Mouse (Mus musculus) E14TG2a.4 (cell line): ENCODE measurements around the gene Acsm1.

ENCODE experiments used
- H3K27me3 ChIP-seq: 2 replicates; pipeline ENCODE4 v1.6.1; 2014; ENCODE audit warnings: low read length, control low read depth; ENCODE audit not compliant: insufficient read depth
- H3K36me3 ChIP-seq: 2 replicates; pipeline ENCODE4 v1.6.1; 2014; ENCODE audit warnings: low read length, control low read depth; ENCODE audit not compliant: insufficient read depth
- H3K4me1 ChIP-seq: replicated peaks from 2 replicates; pipeline ENCODE4 v1.6.1; 2014; ENCODE audit warnings: low read depth, low read length, control low read depth
- H3K4me3 ChIP-seq: replicated peaks from 2 replicates; pipeline ENCODE4 v1.5.1; 2014; ENCODE audit warnings: mild to moderate bottlenecking, low read length
- H3K9me3 ChIP-seq: 2 replicates; pipeline ENCODE4 v1.6.1; 2014; ENCODE audit warnings: low read length, control low read depth
- CTCF ChIP-seq: conservative IDR thresholded peaks from 2 replicates; pipeline ENCODE4 v1.5.1; 2014; ENCODE audit warnings: low read length
- NANOG ChIP-seq: IDR thresholded peaks from 2 replicates; pipeline ENCODE4 v1.6.1; 2014; ENCODE audit warnings: borderline replicate concordance, low read length, mixed read lengths
- POU5F1 ChIP-seq: IDR thresholded peaks from 2 replicates; pipeline ENCODE4 v1.6.1; 2014; ENCODE audit warnings: low read length, borderline replicate concordance

Acsm1 gene

GRCm38 (mm10) chr7:119601954-119602317 is 4.9 kb upstream of the Acsm1 start:
- Histone ChIP-seq H3K4me3 (no peak overlapping the region), H3K27me3 (no peaks in the 10 kb centered on the region), H3K4me1 (no peaks in the 10 kb centered on the region), H3K36me3 (no peaks in the 10 kb centered on the region), H3K9me3 (no peaks in the 10 kb centered on the region)
- no peak for TF ChIP-seq POU5F1
- TF ChIP-seq CTCF: no peak

- no peaks in the 10 kb centered on the region for H3K4me1 ChIP-seq
- no peaks in the 10 kb centered on the region for H3K36me3 ChIP-seq
- no peaks in the 10 kb centered on the region for H3K9me3 ChIP-seq
- TF ChIP-seq POU5F1: no peak
- no peak for TF ChIP-seq NANOG
- TF ChIP-seq CTCF: no peak
- no peaks in the 10 kb centered on the region for H3K27me3 ChIP-seq
- no peak overlapping the region for H3K4me3 ChIP-seq
Observed at GRCm38 (mm10) chr7:119604903-119605483, 1.8 kb upstream of the Acsm1 start.

- no peak for TF ChIP-seq NANOG
- no peak for TF ChIP-seq CTCF
- no peak for TF ChIP-seq POU5F1
- Histone ChIP-seq H3K4me1 (no peaks in the 10 kb centered on the region), H3K27me3 (no peaks in the 10 kb centered on the region), H3K4me3 (no peak overlapping the region), H3K36me3 (no peaks in the 10 kb centered on the region), H3K9me3 (no peaks in the 10 kb centered on the region)
Observed at GRCm38 (mm10) chr7:119605926-119606663, 731 bp upstream of the Acsm1 start.

GRCm38 (mm10) chr7:119607796-119608515 is 1.1 kb downstream of the Acsm1 start:
- no peak overlapping the region for H3K4me3 ChIP-seq
- H3K9me3 ChIP-seq: no peaks in the 10 kb centered on the region
- no peaks in the 10 kb centered on the region for H3K36me3 ChIP-seq
- no peaks in the 10 kb centered on the region for H3K4me1 ChIP-seq
- no peak for TF ChIP-seq POU5F1
- H3K27me3 ChIP-seq: no peaks in the 10 kb centered on the region

- no peaks in the 10 kb centered on the region for H3K36me3 ChIP-seq
- TF ChIP-seq NANOG: no peak
- no peak for TF ChIP-seq CTCF
- TF ChIP-seq POU5F1: no peak
- no peaks in the 10 kb centered on the region for H3K9me3 ChIP-seq
- H3K4me1 ChIP-seq: no peaks in the 10 kb centered on the region
- H3K27me3 ChIP-seq: no peaks in the 10 kb centered on the region
- no peak overlapping the region for H3K4me3 ChIP-seq
Observed at GRCm38 (mm10) chr7:119616531-119616930, 9.7 kb downstream of the Acsm1 start.

GRCm38 (mm10) chr7:119617593-119617992 is 10.8 kb downstream of the Acsm1 start:
- no peaks in the 10 kb centered on the region for H3K4me1 ChIP-seq
- H3K36me3 ChIP-seq: no peaks in the 10 kb centered on the region
- no peaks in the 10 kb centered on the region for H3K9me3 ChIP-seq
- H3K4me3 ChIP-seq: no peak overlapping the region
- TF ChIP-seq POU5F1: no peak
- TF ChIP-seq CTCF: no peak
- no peak for TF ChIP-seq NANOG
- H3K27me3 ChIP-seq: no peaks in the 10 kb centered on the region

GRCm38 (mm10) chr7:119618209-119618935 is 11.5 kb downstream of the Acsm1 start:
- no peaks in the 10 kb centered on the region for H3K27me3 ChIP-seq
- TF ChIP-seq POU5F1: no peak
- TF ChIP-seq NANOG: no peak
- no peak for TF ChIP-seq CTCF
- no peaks in the 10 kb centered on the region for H3K36me3 ChIP-seq
- no peak overlapping the region for H3K4me3 ChIP-seq
- no peaks in the 10 kb centered on the region for H3K9me3 ChIP-seq
- H3K4me1 ChIP-seq: no peaks in the 10 kb centered on the region

- no peak for TF ChIP-seq CTCF
- TF ChIP-seq POU5F1: no peak
- no peak for TF ChIP-seq NANOG
- no peaks in the 10 kb centered on the region for H3K27me3 ChIP-seq
- no peaks in the 10 kb centered on the region for H3K4me1 ChIP-seq
- no peaks in the 10 kb centered on the region for H3K9me3 ChIP-seq
- H3K4me3 ChIP-seq: no peak overlapping the region
- H3K36me3 ChIP-seq: no peaks in the 10 kb centered on the region
Observed at GRCm38 (mm10) chr7:119620157-119620556, 13.3 kb downstream of the Acsm1 start.

GRCm38 (mm10) chr7:119638773-119639172 is 31.9 kb downstream of the Acsm1 start:
- Histone ChIP-seq H3K36me3 (no peaks in the 10 kb centered on the region), H3K4me3 (no peak overlapping the region), H3K9me3 (no peaks in the 10 kb centered on the region), H3K27me3 (no peaks in the 10 kb centered on the region), H3K4me1 (no peaks in the 10 kb centered on the region)
- TF ChIP-seq NANOG: no peak
- no peak for TF ChIP-seq CTCF
- TF ChIP-seq POU5F1: no peak
